Mouse (Mus musculus): ENCODE results near the gene Hps4. TPM values are rescaled to one million over a fixed set of nuclear protein-coding genes. Genes with fewer than 3 reads are reported as not detected.

Gene Hps4
- 28.9 and 34.8 TPM in 2 replicates for polyA plus RNA-seq (2015; fragmentation: Nextera tagmentation; extraction: Ambion mirVana)

DNA sequence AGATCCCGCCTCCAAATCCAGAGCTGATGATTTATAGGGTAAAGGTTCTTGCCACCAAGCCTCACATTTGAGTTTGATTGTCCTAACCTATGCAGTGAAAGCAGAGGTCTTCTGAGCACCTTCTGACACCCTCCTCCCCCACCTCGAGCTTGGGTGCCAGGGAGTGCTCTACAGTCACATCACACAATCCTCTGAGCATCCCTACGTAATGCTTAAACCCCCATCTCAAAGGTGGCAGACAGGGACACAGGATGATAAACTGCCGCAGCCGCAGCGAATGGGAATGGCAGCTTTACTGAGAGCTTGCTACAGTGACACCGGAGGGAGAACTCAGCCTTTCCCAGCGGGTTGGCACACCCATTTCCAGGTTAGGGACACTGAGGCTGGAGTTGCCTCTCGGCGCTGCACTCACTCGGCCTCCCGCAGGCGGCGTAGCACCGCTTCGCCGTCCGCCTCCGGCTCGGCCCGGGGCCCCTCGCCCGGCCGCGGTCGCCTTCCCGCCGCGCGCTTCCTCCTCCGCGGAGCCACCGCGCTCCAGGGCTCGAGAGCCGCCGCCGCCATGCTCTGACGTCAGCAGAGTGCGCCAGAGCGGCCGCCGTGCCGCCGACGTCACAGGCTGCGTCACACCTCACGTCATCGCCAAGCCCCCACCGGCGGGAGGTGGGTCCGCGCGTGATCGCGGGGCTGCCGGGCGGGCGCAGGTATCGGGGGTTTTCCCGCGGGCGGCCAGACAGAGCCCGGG, at the start of gene Hps4, which contains the start of gene Srrd:
Gene Hps4 (plus strand): TSS at position 621 of the 742 bp plus-strand sequence.
Gene Srrd (minus strand): TSS at position 578 of the 742 bp plus-strand sequence.
- 1% methylated on average over 49 of the region's 64 CpGs for WGBS
- H3K9me3 ChIP-seq (ENCODE audit: control insufficient read depth, low read length) = no peaks in the 10 kb centered on the region
- peak; percentile 87 for ATAC-seq (ENCODE audit: low read depth)

DNA sequence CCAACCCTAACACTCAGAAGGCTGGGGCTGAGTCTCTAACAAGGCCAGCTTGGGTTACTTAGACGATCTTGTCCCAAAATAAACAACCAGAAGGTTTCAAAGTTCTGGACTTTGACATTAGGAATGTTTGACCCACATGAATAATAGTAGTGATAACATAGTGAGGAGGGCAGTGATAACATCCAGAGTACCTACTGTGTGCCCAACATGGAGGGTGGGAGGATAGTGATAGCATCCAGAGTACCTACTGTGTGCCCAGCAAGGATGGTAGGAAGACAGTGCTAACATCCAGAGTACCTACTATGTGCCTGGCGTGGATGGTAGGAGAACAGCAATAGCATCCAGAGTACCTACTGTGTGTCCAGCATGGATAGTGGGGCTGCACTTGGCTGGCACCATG, 49.1 kb upstream of the Hps4 start:
- WGBS = 53% methylated on average over 2 of the region's 2 CpGs
- no peak overlapping the region for H3K4me2 ChIP-seq (ENCODE audit: low read depth, low read length)
- no peaks in the 10 kb centered on the region for H3K36me3 ChIP-seq (ENCODE audit: control insufficient read depth, insufficient read depth, low read length)
- H3K4me1 ChIP-seq (replicated peaks; ENCODE audit: control insufficient read depth, insufficient read depth, low read length) = peaks cover 24% of the 10 kb centered on the region
- H3K27ac ChIP-seq (ENCODE audit: low read length) = no peak overlapping the region
- H3K9ac ChIP-seq (ENCODE audit: low read length) = no peak overlapping the region
- H3K27me3 ChIP-seq (ENCODE audit: control insufficient read depth, insufficient read depth, low read depth, low read length) = no peaks in the 10 kb centered on the region
- no peaks in the 10 kb centered on the region for H3K9me3 ChIP-seq (ENCODE audit: control insufficient read depth, low read length)
- no peak overlapping the region for H3K4me3 ChIP-seq (ENCODE audit: low read length)
- no peak for ATAC-seq (ENCODE audit: low read depth)

More for the DNA sequence above, at the start of gene Hps4, which contains the start of gene Srrd:
- peak within 1 kb of the TSS; percentile 78 for H3K9ac ChIP-seq (ENCODE audit: low read length)
- no peaks in the 10 kb centered on the region for H3K27me3 ChIP-seq (ENCODE audit: control insufficient read depth, insufficient read depth, low read depth, low read length)
- H3K36me3 ChIP-seq (ENCODE audit: control insufficient read depth, insufficient read depth, low read length) = peaks cover 12% of the 10 kb centered on the region
- H3K4me3 ChIP-seq (ENCODE audit: low read length) = peak within 1 kb of the TSS; percentile 95
- peaks cover 13% of the 10 kb centered on the region for H3K4me1 ChIP-seq (replicated peaks; ENCODE audit: control insufficient read depth, insufficient read depth, low read length)
- H3K4me2 ChIP-seq (ENCODE audit: low read depth, low read length) = peak within 1 kb of the TSS; percentile 86
- peak within 1 kb of the TSS; percentile 17 for H3K27ac ChIP-seq (ENCODE audit: low read length)

DNA sequence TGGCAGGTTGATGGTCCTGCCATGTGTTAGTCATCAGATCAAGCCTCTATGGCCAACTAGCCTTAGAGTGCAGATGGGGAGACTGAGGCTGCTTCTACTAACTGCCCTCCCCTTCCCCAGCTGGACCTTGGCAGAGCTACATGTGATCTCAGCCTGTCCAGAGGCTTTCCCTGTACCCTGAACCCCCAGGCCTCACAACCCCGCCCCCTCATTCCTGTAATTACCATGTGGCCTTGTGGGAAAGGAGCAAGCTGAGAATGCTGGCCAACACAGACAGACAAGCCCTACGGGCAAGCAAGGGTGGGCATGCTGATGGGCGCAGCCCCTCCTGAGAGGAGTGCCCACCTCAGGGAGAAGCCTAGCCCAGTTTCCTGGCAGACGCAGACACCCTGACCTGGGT, 48.2 kb upstream of the Hps4 start:
- no peak overlapping the region for H3K4me2 ChIP-seq (ENCODE audit: low read depth, low read length)
- ATAC-seq (ENCODE audit: low read depth) = no peak
- no peak overlapping the region for H3K4me3 ChIP-seq (ENCODE audit: low read length)
- H3K27me3 ChIP-seq (ENCODE audit: control insufficient read depth, insufficient read depth, low read depth, low read length) = no peaks in the 10 kb centered on the region
- 79% methylated on average over 4 of the region's 4 CpGs for WGBS
- no peaks in the 10 kb centered on the region for H3K9me3 ChIP-seq (ENCODE audit: control insufficient read depth, low read length)
- H3K4me1 ChIP-seq (replicated peaks; ENCODE audit: control insufficient read depth, insufficient read depth, low read length) = peaks cover 25% of the 10 kb centered on the region
- no peak overlapping the region for H3K9ac ChIP-seq (ENCODE audit: low read length)
- H3K27ac ChIP-seq (ENCODE audit: low read length) = no peak overlapping the region
- H3K36me3 ChIP-seq (ENCODE audit: control insufficient read depth, insufficient read depth, low read length) = no peaks in the 10 kb centered on the region

DNA sequence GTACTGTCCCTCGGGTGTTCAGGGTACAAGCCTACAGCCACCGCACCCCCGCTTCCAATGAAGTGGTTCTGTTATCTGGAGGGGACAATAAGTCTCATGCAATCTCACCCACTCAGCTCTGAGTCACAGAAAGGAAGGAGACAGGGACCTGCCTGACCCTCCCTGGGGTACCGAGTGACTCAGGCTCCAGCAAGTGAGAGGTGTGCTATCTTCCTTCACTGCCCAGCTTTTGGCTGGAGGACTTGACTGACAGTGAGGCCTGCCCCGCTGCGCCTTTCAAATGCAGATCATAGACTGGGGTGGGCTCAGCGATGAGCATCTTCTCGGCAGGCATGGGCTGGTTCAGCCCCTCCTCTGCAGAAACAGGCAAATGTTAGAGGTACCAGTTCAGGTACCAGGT, 47.7 kb upstream of the Hps4 start:
- Histone ChIP-seq H3K27ac (ENCODE audit: low read length) (no peak overlapping the region), H3K36me3 (ENCODE audit: control insufficient read depth, insufficient read depth, low read length) (no peaks in the 10 kb centered on the region)
- WGBS = 63% methylated on average over 8 of the region's 8 CpGs

DNA sequence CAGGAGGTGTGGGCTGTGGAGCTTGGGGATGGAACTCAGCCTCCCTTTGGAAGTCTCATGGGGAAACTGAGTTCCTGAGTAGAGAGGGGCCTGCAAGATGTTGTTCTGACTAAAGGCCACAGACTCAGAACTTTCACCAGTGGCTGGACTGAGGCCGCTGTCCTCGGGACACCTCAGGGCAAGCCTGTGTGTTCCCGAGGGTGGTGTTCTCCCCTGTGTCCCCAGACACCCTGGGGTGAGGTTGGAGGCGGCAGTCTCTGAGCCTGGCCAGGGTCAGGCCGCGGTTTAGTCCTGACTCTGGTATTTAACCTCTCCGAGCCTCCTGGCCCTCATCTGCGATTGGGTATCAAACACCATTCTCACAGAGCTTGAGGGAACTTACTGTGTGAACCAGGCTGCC, 47.3 kb upstream of the Hps4 start:
- no peak overlapping the region for H3K4me2 ChIP-seq (ENCODE audit: low read depth, low read length)
- H3K9me3 ChIP-seq (ENCODE audit: control insufficient read depth, low read length) = no peaks in the 10 kb centered on the region
- H3K9ac ChIP-seq (ENCODE audit: low read length) = no peak overlapping the region
- no peaks in the 10 kb centered on the region for H3K36me3 ChIP-seq (ENCODE audit: control insufficient read depth, insufficient read depth, low read length)
- no peak overlapping the region for H3K4me3 ChIP-seq (ENCODE audit: low read length)
- 66% methylated on average over 8 of the region's 8 CpGs for WGBS
- no peak for ATAC-seq (ENCODE audit: low read depth)
- no peaks in the 10 kb centered on the region for H3K27me3 ChIP-seq (ENCODE audit: control insufficient read depth, insufficient read depth, low read depth, low read length)
- H3K4me1 ChIP-seq (replicated peaks; ENCODE audit: control insufficient read depth, insufficient read depth, low read length) = peaks cover 21% of the 10 kb centered on the region
- no peak overlapping the region for H3K27ac ChIP-seq (ENCODE audit: low read length)

More for the DNA sequence above, 47.7 kb upstream of the Hps4 start:
- Histone ChIP-seq H3K4me3 (ENCODE audit: low read length) (no peak overlapping the region), H3K27me3 (ENCODE audit: control insufficient read depth, insufficient read depth, low read depth, low read length) (no peaks in the 10 kb centered on the region), H3K9me3 (ENCODE audit: control insufficient read depth, low read length) (no peaks in the 10 kb centered on the region), H3K4me1 (replicated peaks; ENCODE audit: control insufficient read depth, insufficient read depth, low read length) (peaks cover 21% of the 10 kb centered on the region), H3K4me2 (ENCODE audit: low read depth, low read length) (no peak overlapping the region), H3K9ac (ENCODE audit: low read length) (no peak overlapping the region)
- no peak for ATAC-seq (ENCODE audit: low read depth)

DNA sequence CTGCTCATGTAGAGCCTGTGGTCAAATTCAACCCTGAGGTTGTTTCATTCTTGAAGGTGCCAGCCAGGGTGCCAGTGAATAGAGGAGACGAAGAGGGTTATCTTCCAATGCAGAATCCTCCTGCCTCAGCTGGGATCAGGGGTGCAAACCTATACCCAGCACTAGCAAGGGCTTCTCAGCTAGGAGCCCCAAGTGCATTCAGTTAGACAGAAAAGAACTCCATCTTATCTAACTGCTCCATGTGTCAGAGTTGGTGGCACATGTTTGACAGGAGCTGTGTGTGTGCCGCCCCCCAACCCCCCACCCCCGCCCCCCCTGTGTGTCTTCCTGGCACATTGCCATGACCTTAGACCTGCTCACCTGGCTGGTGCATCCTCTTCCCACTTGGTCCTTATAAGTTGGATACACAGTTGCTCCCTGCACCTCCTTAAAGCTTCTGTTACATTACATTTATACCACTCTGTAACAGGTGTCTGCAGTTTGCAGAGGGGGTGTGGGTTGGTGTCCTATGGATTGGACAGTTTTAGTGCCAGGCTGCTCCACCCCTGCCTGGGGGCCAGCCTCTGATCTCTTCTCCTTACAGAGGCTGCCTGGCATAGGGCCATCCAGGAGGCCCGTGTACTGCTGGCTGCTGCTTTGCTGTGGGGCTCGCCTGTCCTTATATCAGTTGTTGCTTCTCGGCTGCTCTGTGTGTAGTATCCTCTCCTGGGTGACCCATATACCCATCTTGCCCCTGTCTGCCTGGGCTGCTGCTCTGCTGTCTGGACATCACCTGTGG, 46.3 kb upstream of the Hps4 start:
- H3K9me3 ChIP-seq (ENCODE audit: control insufficient read depth, low read length) = no peaks in the 10 kb centered on the region
- H3K4me3 ChIP-seq (ENCODE audit: low read length) = no peak overlapping the region
- WGBS = 47% methylated on average over 6 of the region's 6 CpGs
- no peak overlapping the region for H3K4me2 ChIP-seq (ENCODE audit: low read depth, low read length)
- ATAC-seq (ENCODE audit: low read depth) = no peak
- H3K27me3 ChIP-seq (ENCODE audit: control insufficient read depth, insufficient read depth, low read depth, low read length) = no peaks in the 10 kb centered on the region
- H3K9ac ChIP-seq (ENCODE audit: low read length) = no peak overlapping the region
- peaks cover 21% of the 10 kb centered on the region for H3K4me1 ChIP-seq (replicated peaks; ENCODE audit: control insufficient read depth, insufficient read depth, low read length)
- no peaks in the 10 kb centered on the region for H3K36me3 ChIP-seq (ENCODE audit: control insufficient read depth, insufficient read depth, low read length)
- H3K27ac ChIP-seq (ENCODE audit: low read length) = peak overlapping the region; percentile 26

DNA sequence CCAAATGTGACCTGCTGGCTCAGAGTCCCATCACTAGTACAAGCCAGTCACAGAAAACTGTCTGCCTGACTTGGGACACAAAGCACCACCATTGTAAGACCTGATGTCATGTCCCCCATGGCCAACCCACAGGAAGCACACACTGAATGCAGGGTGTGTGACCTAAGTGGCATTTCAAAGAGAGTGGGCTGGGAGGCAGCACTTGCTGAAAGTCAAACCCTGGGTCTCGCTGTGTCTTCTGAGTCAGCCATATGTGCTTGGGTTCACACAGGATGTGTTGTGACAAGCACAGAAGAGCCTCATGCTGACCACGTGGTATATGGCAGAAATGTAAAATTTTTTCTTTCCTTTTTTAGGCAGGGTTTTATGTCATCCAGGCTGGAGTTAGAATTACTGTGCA, 45.6 kb upstream of the Hps4 start:
- no peaks in the 10 kb centered on the region for H3K36me3 ChIP-seq (ENCODE audit: control insufficient read depth, insufficient read depth, low read length)
- H3K9me3 ChIP-seq (ENCODE audit: control insufficient read depth, low read length) = no peaks in the 10 kb centered on the region
- H3K4me3 ChIP-seq (ENCODE audit: low read length) = no peak overlapping the region
- ATAC-seq (ENCODE audit: low read depth) = no peak
- no peaks in the 10 kb centered on the region for H3K27me3 ChIP-seq (ENCODE audit: control insufficient read depth, insufficient read depth, low read depth, low read length)
- H3K4me2 ChIP-seq (ENCODE audit: low read depth, low read length) = no peak overlapping the region
- peaks cover 21% of the 10 kb centered on the region for H3K4me1 ChIP-seq (replicated peaks; ENCODE audit: control insufficient read depth, insufficient read depth, low read length)
- H3K9ac ChIP-seq (ENCODE audit: low read length) = no peak overlapping the region
- H3K27ac ChIP-seq (ENCODE audit: low read length) = peak overlapping the region; percentile 26
- WGBS = 65% methylated on average over 2 of the region's 2 CpGs

DNA sequence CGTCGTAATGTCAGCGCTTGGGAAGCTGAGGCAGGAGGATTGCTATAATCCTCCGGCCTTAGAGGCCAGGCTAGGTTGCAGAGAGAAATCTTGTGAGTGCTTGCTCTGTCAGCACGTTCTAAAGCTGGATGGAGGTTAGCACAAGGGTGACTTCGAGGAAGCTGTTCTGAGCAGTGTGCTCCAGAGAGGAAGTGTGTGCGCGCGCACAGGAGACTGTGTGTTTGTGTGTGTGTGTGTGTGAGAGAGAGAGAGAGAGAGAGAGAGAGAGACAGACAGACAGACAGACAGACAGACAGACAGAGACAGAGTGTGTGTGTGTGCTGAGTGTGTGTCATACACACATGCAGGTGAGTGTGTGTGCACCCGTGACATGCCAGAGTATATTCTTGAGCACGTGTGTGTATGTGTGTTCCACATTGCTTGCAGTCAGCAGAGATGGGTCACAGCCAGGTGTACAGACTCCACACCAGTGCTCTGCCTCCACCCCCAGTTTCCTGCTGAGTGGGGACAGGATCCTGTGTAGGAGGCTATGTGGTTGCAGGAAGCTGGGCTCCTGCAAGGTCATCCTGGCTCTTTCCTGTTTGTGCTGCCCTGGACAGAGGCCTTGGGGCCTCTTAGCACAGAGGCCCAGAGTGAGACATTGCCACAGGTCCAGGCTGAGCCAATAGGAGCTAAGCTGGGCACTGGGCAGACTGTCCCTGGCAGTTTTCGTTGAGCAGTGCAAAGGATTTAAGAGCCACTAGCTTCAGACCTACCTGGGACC, 44.5 kb upstream of the Hps4 start:
- Histone ChIP-seq H3K4me3 (ENCODE audit: low read length) (no peak overlapping the region), H3K4me1 (replicated peaks; ENCODE audit: control insufficient read depth, insufficient read depth, low read length) (peaks cover 21% of the 10 kb centered on the region), H3K4me2 (ENCODE audit: low read depth, low read length) (0 out of 2 replicates have a peak overlapping the region, but pooled peaks have one; percentile 6), H3K9me3 (ENCODE audit: control insufficient read depth, low read length) (no peaks in the 10 kb centered on the region), H3K9ac (ENCODE audit: low read length) (no peak overlapping the region), H3K27ac (ENCODE audit: low read length) (peak overlapping the region; percentile 81), H3K27me3 (ENCODE audit: control insufficient read depth, insufficient read depth, low read depth, low read length) (no peaks in the 10 kb centered on the region), H3K36me3 (ENCODE audit: control insufficient read depth, insufficient read depth, low read length) (no peaks in the 10 kb centered on the region)
- peak; percentile 82 for ATAC-seq (ENCODE audit: low read depth)
- WGBS = 72% methylated on average over 12 of the region's 12 CpGs

DNA sequence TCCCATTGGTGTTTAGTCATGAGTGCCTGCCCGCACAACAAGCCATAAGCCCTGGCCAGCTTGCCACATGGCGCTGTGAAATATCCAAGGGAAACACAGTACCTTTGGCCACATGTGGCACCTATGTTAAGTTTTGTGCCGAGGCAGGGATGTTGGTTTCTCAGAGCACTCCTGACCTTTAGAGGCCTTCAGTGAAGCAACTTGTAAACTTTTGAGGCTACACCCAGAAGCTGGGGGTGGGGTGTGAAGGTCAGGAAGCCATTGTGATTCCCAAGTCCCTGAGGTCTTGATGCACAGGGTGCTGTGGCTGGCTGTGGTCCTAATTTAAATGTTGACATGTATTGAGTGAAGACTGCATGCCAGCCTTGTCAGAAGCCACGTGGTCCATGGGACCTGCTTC, 43.5 kb upstream of the Hps4 start:
- no peak overlapping the region for H3K9ac ChIP-seq (ENCODE audit: low read length)
- H3K4me3 ChIP-seq (ENCODE audit: low read length) = no peak overlapping the region
- H3K27me3 ChIP-seq (ENCODE audit: control insufficient read depth, insufficient read depth, low read depth, low read length) = no peaks in the 10 kb centered on the region
- no peaks in the 10 kb centered on the region for H3K9me3 ChIP-seq (ENCODE audit: control insufficient read depth, low read length)
- peaks cover 21% of the 10 kb centered on the region for H3K4me1 ChIP-seq (replicated peaks; ENCODE audit: control insufficient read depth, insufficient read depth, low read length)
- H3K4me2 ChIP-seq (ENCODE audit: low read depth, low read length) = no peak overlapping the region
- WGBS = 71% methylated on average over 4 of the region's 4 CpGs
- H3K27ac ChIP-seq (ENCODE audit: low read length) = peak overlapping the region; percentile 81
- H3K36me3 ChIP-seq (ENCODE audit: control insufficient read depth, insufficient read depth, low read length) = peaks cover 3% of the 10 kb centered on the region; the same call in 1 of the 2 replicates
- ATAC-seq (ENCODE audit: low read depth) = no peak

Measured in lung, embryonic 16.5 days (tissue).